Mouse (Mus musculus): ENCODE data around the gene Dtd1.

Dtd1 gene

GRCm38 (mm10) chr2:144641991-144642390 is 42.3 kb downstream of the Dtd1 start:
- DNase-seq = peak; percentile 49

DNA sequence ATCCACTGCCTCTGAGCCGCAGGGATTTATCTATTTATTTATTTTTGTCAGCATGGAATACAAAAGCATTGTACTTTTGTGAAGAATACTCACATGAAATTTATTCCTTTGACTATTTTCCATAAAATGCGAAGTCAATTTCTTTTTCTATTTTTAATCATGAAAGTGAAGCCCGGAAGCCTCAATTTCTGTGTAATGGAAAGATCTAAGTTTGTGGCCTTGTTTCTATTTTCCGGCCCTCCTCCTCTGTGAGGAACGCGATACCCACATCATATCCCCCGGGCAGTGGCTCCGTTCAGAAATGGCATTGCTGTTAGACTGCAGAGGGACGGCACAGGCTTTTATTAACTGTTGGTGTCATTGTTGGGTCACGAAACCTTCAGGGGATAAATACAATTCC is 46.7 kb downstream of the Dtd1 start:
- no peak for DNase-seq

DNA sequence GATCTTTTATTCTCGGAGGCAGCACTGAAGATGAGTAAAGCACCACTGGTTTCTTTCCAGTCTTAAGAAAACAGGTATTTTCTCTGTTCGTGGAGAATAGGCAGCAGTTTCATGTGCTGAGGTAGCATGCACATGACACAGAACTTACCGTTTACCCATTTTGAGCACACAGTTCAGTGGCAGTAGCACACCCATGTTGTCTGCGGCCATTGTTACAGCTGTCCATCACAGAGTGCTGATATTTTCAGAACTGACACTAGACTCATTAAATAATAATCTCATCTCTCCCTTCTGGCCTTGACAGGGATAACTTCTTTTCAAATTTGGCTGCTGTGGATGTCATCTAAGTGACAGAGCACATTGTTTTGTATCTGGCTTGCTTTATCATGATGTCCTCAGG is 47.5 kb downstream of the Dtd1 start:
- DNase-seq = no peak

DNA sequence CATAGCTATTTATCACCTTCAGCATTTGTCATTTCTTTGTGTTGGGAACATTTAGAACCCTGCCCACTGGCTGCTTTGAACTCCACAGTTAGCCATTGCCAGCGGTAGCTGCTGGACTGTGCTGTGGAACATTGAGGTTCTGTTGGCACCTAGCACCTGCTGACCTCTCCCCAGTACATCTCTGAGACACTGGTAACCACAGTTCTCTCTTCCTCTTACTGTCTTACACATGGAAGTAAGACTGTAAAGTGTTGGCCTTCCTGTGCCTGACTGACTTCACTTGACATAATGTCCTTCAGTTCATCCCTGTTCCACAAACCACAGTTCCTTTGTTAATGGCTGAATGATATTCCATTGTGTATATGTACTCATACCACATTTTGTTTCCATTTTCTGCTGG is 50.3 kb downstream of the Dtd1 start:
- no peak for DNase-seq

GRCm38 (mm10) chr2:144652841-144653240 is 53.1 kb downstream of the Dtd1 start:
- DNase-seq = no peak

- no peak for DNase-seq
Observed at GRCm38 (mm10) chr2:144655307-144655706, 55.6 kb downstream of the Dtd1 start.

- no peak for DNase-seq
Observed at GRCm38 (mm10) chr2:144668507-144668906, 68.8 kb downstream of the Dtd1 start.

GRCm38 (mm10) chr2:144670289-144670930 is 70.7 kb downstream of the Dtd1 start:
- no peak for DNase-seq

DNA sequence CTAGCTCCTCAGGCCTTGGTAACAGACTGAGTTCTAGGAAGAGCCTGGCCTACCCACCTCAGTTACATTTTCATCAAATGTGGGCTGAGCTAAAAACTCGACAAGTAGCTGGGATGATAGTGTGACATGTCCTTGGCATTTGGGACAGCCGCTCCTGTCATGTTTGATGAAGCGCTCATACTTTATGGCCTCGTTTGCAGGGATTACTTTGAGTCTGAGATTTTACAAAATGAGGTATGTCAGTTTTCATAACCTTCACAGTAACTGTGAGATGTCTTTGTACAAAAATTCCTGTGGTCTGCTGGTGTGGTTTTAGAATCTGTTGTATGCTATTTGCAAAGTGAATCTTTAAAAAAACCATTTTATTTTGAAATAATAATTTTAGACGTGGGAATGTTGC is 72.7 kb downstream of the Dtd1 start:
- DNase-seq = no peak

- DNase-seq = peak; percentile 60
Observed at GRCm38 (mm10) chr2:144676546-144677228, 77.0 kb downstream of the Dtd1 start.

DNA sequence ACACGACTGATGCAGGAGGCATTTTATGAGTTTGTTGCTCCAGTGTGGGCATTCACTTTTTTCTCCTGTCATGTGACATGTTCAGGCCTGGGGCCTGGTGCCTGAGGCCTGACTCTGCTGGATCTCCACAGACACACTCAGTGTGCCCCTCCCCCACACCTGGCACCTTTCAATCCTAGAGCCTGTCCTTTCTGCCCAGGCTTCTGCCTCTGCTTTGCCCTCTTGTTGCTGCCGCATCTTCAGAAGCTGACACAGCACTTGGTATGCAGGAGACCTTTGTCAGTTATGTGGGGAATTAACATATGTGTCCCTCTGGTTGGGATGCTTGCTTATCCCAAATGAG is 77.5 kb downstream of the Dtd1 start:
- DNase-seq = no peak

DNA sequence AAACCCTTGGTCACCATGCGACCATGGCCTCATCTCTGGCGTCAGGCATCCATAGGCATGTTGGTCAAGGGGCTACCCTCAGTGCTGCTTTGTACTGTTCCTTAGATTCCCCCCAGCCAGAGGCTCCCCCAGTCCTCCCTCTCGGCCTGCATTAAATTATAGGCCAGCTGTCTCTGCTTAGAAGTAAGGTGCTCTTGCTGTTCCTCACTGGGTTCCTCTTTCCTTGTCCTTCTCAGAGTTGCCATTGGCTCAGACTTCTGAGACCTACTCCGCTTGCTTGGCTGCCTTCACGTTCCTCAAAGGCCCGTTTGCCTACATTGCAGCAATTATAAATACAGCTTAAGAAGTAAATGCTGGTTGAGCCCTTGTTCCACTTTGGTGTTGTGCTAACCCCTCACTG is 79.1 kb downstream of the Dtd1 start:
- no peak for DNase-seq

DNA sequence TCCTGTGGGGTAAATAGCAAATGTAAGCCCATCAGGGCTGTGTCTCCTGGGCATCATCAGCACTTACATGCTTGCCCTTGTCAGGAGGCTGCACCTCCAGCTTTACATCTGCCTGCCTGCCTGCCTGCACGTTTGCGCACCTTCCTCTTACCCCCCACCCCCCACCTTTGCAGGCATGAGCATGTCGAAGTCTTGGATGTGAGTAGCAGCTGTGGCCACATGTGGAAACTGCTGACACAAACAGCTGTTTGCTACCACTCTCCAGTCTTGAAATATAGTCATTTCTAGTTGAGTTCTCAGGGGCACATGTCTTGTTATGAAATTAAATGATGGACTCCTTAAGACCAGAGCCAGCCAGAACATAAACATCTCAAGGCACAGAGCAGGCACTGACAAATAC is 79.7 kb downstream of the Dtd1 start:
- peak; percentile 21 for DNase-seq

DNA sequence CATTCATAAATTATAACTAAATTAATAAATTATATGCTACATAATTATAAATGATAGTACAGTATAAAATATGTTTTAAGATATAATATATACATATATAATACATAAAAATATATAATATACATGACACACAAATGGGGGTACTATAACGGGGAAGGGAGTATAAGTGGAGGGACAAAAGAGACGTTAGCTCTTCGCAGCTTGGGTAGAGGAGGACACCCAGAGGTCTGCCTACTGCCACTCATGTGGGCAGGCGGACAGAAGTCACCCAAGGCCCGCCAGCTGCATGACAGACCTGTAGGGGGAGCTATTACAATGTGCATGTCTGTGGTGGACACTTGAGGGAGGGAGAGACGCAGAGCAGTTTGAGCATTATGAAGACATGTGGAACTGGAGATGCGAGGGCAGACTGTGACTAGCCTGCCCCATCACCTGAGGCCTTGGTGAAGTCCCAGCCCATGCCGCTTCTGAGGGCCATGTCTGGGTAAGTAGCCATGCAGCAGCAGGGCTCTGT is 92.6 kb downstream of the Dtd1 start:
- DNase-seq = peak; percentile 26

DNA sequence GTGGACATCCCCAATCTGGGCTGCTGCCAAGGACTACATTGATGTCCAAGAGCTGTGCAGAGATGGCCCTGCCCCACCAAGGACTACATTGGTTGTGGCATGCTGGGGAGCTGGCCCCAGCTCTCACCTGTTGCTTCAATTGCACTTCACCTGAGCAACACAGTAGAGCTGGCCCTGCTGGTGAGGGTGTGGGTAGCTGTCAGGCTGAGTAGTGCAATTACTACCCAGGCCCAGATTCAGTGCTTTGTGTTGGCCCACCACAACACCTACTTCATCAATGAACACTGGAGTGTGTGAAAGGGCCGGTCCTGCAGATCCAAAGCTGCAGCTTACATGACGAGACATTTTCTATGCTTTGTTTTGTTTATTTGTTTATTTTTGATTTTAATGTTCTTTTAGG is 93.1 kb downstream of the Dtd1 start:
- no peak for DNase-seq

DNA sequence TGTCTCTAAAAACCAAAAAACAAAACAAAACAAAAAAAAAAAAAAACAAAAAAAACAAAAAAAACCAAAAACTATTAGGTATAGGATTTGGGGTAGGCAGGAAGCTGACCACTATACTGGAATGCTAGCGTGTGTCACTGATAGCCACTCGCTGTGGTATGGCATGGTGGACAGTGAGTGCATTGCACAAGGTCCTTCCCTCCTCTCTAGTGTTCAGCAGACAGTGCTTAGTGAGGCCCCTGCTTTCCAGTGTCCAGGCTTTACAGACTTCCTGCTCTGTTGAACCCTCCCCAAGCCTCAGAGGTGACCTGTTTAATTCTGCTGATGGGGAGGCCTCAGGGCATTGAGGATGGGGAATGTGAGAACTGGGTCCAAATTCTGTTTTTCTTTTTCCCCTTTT is 95.2 kb downstream of the Dtd1 start:
- no peak for DNase-seq

DNA sequence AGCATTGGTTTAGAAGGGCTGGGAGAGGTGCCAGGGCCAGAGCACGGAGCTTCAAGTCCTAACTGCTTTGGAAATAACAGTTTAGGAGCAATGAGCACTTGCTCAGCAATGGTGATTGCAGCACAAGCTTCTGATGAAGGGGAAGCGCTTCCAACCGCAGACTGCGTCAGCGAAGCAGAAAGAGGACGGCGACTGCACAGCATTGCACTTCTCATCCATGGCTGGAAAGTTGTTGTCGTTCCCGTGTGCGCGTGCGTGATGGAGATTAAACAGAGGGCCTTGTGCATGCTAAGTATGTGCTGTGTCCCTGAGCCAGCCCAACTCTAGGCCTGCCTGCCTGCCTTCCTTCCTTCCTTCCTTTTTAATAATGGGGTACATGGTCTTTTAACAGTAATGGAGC is 98.3 kb downstream of the Dtd1 start:
- DNase-seq = no peak

DNA sequence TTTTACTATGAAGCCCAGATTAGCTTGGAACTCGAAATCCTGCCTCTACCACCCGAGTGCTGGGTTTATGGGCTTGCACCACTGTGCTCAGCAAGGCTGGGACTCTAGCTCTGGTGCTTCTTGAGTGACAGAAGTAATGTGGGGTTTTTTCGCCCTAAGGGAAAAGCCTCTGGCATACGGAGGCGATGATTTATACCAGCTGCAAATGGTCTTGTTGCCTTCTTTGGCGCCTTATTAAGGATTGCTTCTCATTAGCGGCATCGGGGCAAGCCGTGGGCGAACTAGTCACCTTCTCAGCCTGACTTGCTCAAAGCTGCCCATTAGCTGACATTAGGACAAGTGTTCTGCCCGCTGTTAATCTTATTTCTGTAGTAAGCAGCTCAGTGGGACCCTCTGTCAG is 100.9 kb downstream of the Dtd1 start:
- no peak for DNase-seq

GRCm38 (mm10) chr2:144701415-144702149 is 101.9 kb downstream of the Dtd1 start:
- DNase-seq = no peak

- no peak for DNase-seq
Observed at GRCm38 (mm10) chr2:144709285-144709684, 109.6 kb downstream of the Dtd1 start.

GRCm38 (mm10) chr2:144709704-144710103 is 110.0 kb downstream of the Dtd1 start:
- DNase-seq = no peak

DNA sequence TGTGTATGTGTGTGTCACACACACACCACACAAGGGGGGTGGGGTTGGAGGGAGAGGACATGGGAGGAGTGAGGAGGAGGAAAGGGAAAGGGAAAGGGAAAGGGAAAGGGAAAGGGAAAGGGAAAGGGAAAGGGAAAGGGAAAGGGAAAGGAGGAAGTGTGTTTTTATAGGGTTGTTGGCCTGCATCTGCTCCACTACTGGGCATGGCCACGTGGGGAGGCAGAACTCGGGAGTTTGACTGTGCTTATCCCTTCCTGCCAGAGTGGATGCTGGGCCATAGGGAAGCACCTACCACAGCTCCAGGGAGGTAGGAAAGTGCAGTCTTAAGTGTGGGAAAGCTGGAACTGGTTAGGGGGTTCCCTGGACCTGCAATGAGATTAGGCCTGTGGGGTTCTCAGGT is 114.9 kb downstream of the Dtd1 start:
- DNase-seq = no peak

- DNase-seq = no peak
Observed at GRCm38 (mm10) chr2:144715211-144715768, 115.6 kb downstream of the Dtd1 start.

GRCm38 (mm10) chr2:144716248-144716647 is 116.6 kb downstream of the Dtd1 start:
- peak; percentile 32 for DNase-seq

Measured in lung, postnatal 36 days (tissue).